Mouse (Mus musculus): ENCODE data around the gene Igdcc3.
A peak's percentile ranks its signal among the peaks of the same experiment; 100 is the strongest.
"Not testable (repeated sequence)": the region's sequence is repeated elsewhere in the genome, so short reads cannot be mapped to it uniquely, and the experiment has no call there.

The Igdcc3 gene

GRCm38 (mm10) chr9:65207041-65207815 lies 66.2 kb downstream of the Igdcc3 start:
- not testable (repeated sequence) for DNase-seq

GRCm38 (mm10) chr9:65208293-65209179 lies 67.5 kb downstream of the Igdcc3 start:
- no peak for DNase-seq

GRCm38 (mm10) chr9:65211598-65211997 lies 70.6 kb downstream of the Igdcc3 start:
- DNase-seq, result no peak

- DNase-seq, result peak; percentile 73
Measured at GRCm38 (mm10) chr9:65214425-65214777, 73.4 kb downstream of the Igdcc3 start.

- DNase-seq, result peak; percentile 90
Measured at GRCm38 (mm10) chr9:65214778-65215493, 73.9 kb downstream of the Igdcc3 start.

GRCm38 (mm10) chr9:65215494-65216126 lies 74.6 kb downstream of the Igdcc3 start:
- peak; percentile 62 for DNase-seq

- DNase-seq, result no peak
Measured at GRCm38 (mm10) chr9:65216972-65217371, 76.0 kb downstream of the Igdcc3 start.

- DNase-seq, result no peak
Measured at GRCm38 (mm10) chr9:65217661-65218060, 76.7 kb downstream of the Igdcc3 start.

- DNase-seq, result no peak
Measured at GRCm38 (mm10) chr9:65218916-65219315, 77.9 kb downstream of the Igdcc3 start.

GRCm38 (mm10) chr9:65220398-65220797 lies 79.4 kb downstream of the Igdcc3 start:
- not testable (repeated sequence) for DNase-seq

- no peak for DNase-seq
Measured at GRCm38 (mm10) chr9:65223927-65224326, 82.9 kb downstream of the Igdcc3 start.

- DNase-seq, result peak; percentile 54
Measured at GRCm38 (mm10) chr9:65225795-65226194, 84.8 kb downstream of the Igdcc3 start.

- DNase-seq, result no peak
Measured at GRCm38 (mm10) chr9:65230250-65230649, 89.3 kb downstream of the Igdcc3 start.

GRCm38 (mm10) chr9:65231284-65231683 lies 90.3 kb downstream of the Igdcc3 start:
- peak; percentile 23 for DNase-seq

GRCm38 (mm10) chr9:65233243-65233985 lies 92.4 kb downstream of the Igdcc3 start:
- no peak for DNase-seq

- DNase-seq, result no peak
Measured at GRCm38 (mm10) chr9:65234734-65235133, 93.7 kb downstream of the Igdcc3 start.

Data from embryo, embryonic 11 days (tissue).